Mouse (Mus musculus) fibroblast of lung, adult 2 months (primary cell): ENCODE data around the gene Elp5.

Source experiments
- DNase-seq: peaks from one replicate; pipeline ENCODE4 v3.0.0-alpha.2; 2011; ENCODE audit warnings: low read depth

The Elp5 gene

GRCm38 (mm10) chr11:69990850-69991691, 8.8 kb upstream of the Elp5 start, which contains the start of gene Gabarap:
Gene Gabarap, plus strand, starts transcription at chr11:69991143.
- peak; percentile 96 for DNase-seq

- DNase-seq, result no peak
These were observed 7.6 kb upstream of the Elp5 start for GRCm38 (mm10) chr11:69989949-69990348.

GRCm38 (mm10) chr11:69984431-69984830, 2.1 kb upstream of the Elp5 start:
- DNase-seq, result no peak

GRCm38 (mm10) chr11:69983377-69983776, 1.1 kb upstream of the Elp5 start:
- no peak for DNase-seq

- DNase-seq, result no peak
These were observed 560 bp upstream of the Elp5 start for GRCm38 (mm10) chr11:69982877-69983276.

GRCm38 (mm10) chr11:69981141-69981762, 1.1 kb downstream of the Elp5 start, which contains the start of gene Ctdnep1:
Gene Ctdnep1, plus strand, starts transcription at chr11:69981156.
- DNase-seq, result no peak

GRCm38 (mm10) chr11:69980196-69981140, 1.8 kb downstream of the Elp5 start:
- DNase-seq, result peak; percentile 98

GRCm38 (mm10) chr11:69979827-69980195, 2.5 kb downstream of the Elp5 start:
- no peak for DNase-seq

- no peak for DNase-seq
These were observed 6.0 kb downstream of the Elp5 start for GRCm38 (mm10) chr11:69976271-69976670.

GRCm38 (mm10) chr11:69974907-69975306, 7.4 kb downstream of the Elp5 start:
- DNase-seq, result no peak

GRCm38 (mm10) chr11:69970775-69971174, 11.5 kb downstream of the Elp5 start:
- DNase-seq, result no peak

- no peak for DNase-seq
These were observed 12.1 kb downstream of the Elp5 start for GRCm38 (mm10) chr11:69970222-69970621.

GRCm38 (mm10) chr11:69968793-69969192, 13.5 kb downstream of the Elp5 start:
- no peak for DNase-seq

- DNase-seq, result no peak
These were observed 15.3 kb downstream of the Elp5 start for GRCm38 (mm10) chr11:69966860-69967517.

- DNase-seq, result no peak
These were observed 16.1 kb downstream of the Elp5 start for GRCm38 (mm10) chr11:69966006-69966859.

GRCm38 (mm10) chr11:69965271-69966005, 16.9 kb downstream of the Elp5 start:
- DNase-seq, result no peak

- DNase-seq, result no peak
These were observed 17.6 kb downstream of the Elp5 start, which contains the start of gene Cldn7 for GRCm38 (mm10) chr11:69964650-69965270. Gene Cldn7, plus strand, starts transcription at chr11:69964779.

- no peak for DNase-seq
These were observed 20.5 kb downstream of the Elp5 start for GRCm38 (mm10) chr11:69961841-69962240.

- DNase-seq, result no peak
These were observed 21.7 kb downstream of the Elp5 start for GRCm38 (mm10) chr11:69960616-69961015.
